Mouse (Mus musculus) MEL (cell line): ENCODE measurements around the gene Pik3r1.

Source experiments
- BHLHE40 ChIP-seq: IDR thresholded peaks from 2 replicates; pipeline ENCODE4 v1.6.1; 2012; ENCODE audit warnings: low read depth, mild to moderate bottlenecking, inconsistent platforms, low read length, improper control_type of control experiment, borderline replicate concordance
- MAZ ChIP-seq: IDR thresholded peaks from 2 replicates; pipeline ENCODE4 v1.6.1; 2012; ENCODE audit warnings: low read depth, mild to moderate bottlenecking, inconsistent platforms, low read length, improper control_type of control experiment
- MEF2A ChIP-seq: IDR thresholded peaks from 2 replicates; pipeline ENCODE4 v1.6.1; 2014; ENCODE audit warnings: low read depth, mild to moderate bottlenecking, inconsistent platforms, low read length, improper control_type of control experiment; ENCODE audit not compliant: poor library complexity, insufficient replicate concordance, severe bottlenecking; ENCODE audit errors: extremely low read depth
- TAL1 ChIP-seq: IDR thresholded peaks from 2 replicates; pipeline ENCODE4 v1.6.1; 2012; ENCODE audit warnings: mild to moderate bottlenecking, inconsistent platforms, low read length, moderate library complexity, mixed read lengths
- TBP ChIP-seq: IDR thresholded peaks from 2 replicates; pipeline ENCODE4 v1.8.0; 2011; ENCODE audit warnings: low read depth, low read length, improper control_type of control experiment
- USF2 ChIP-seq, 2 experiments: IDR thresholded peaks; 2 replicates each; pipeline ENCODE4 v1.6.1; 2011 to 2012; ENCODE audit warnings: improper control_type of control experiment in 2 of 2, low read length in 2 of 2, borderline replicate concordance in 1 of 2, inconsistent platforms in 1 of 2, low read depth in 1 of 2, mild to moderate bottlenecking in 1 of 2; ENCODE audit not compliant: insufficient read depth in 1 of 2
- ZC3H11A ChIP-seq: IDR thresholded peaks from 2 replicates; pipeline ENCODE4 v1.6.1; 2012; ENCODE audit warnings: low read depth, mild to moderate bottlenecking, inconsistent platforms, low read length, improper control_type of control experiment

- TF ChIP-seq TAL1 (peak; percentile 76), ZC3H11A (no peak), USF2 (IDR thresholded peaks at IDR 0.05; ENCODE audit: borderline replicate concordance in 1 of 2, insufficient read depth in 1 of 2, low read depth in 1 of 2, low read length in 2 of 2) (peak; percentile 9 to 58; a peak in 1 of 4 replicates), MEF2A (no peak), TBP (0 out of 2 replicates have a peak, but pooled peaks have one; percentile 37), MAZ (no peak; the same call in 1 of the 2 replicates), BHLHE40 (peak; percentile 81; the same call in 1 of the 2 replicates)
Observed at GRCm38 (mm10) chr13:101760953-101761352, 7.1 kb downstream of the Pik3r1 start.
